Mouse (Mus musculus): ENCODE data around the gene Gmds.

DNA sequence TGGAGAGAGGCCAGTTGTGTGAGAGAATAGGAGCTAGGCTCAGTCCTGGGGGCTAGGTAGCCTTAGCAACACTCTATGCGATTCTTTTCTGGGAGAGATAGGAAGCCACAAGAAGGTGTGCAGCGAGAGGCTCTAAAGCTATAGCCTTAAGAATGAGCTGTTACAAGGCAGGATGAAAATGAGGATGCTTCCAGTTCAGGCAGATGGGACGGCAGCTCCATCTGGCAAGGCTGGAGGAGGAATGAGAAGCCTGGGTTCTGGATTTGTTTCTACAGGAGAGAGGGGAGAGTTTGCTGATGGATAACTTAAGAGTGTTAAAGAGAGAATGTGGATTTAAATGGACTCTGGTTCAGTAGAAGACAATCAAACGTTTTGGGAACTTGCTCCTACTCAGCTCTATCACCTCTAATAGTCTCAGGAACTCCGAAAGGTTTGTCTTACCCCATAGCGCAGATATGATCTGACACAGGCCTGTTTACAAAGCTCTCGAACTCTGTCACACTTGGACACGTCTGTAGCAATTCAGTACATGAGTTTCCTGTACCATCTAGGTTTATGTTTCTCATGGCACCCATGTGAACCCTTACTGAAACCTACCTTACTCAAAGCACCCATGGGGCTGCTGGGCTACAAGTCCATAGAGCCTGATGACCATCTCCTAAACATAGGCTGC, 459.6 kb downstream of the Gmds start:
- TF ChIP-seq POLR2A (IDR thresholded peaks at IDR 0.05; ENCODE audit: low read depth, low read length) (no peak), CTCF (IDR thresholded peaks at IDR 0.05; ENCODE audit: extremely low read depth, insufficient read length, insufficient replicate concordance, low read depth, low read length) (no peak)
